Mouse (Mus musculus) lung, postnatal 0 days (tissue): ENCODE results near the gene Igfbp1.

Experiments
- CTCF ChIP-seq: IDR thresholded peaks from 2 replicates; pipeline ENCODE4 v1.5.1; 2016; ENCODE audit warnings: antibody characterized with exemption, mild to moderate bottlenecking
- EP300 ChIP-seq: IDR thresholded peaks from 2 replicates; pipeline ENCODE4 v1.6.1; 2016; ENCODE audit warnings: antibody characterized with exemption, mild to moderate bottlenecking, control low read depth

DNA sequence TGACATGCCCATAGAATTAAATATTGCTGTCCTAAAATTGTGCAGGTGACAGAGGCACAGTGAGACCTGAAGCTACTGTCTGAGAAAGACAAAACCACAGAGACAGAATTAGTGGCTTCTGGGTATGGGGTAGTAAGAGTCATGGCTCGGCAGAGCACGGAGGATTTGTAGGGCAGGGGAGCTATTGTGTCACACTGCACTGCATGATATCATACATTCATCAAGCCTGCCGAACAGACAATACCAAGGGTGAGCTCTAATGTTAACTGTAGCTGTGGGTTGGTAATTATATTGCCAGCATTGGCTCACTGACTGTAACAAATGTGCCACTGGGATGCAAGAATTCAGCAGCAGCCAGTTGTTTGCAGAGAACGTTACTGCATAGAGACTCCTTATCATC lies 33.2 kb upstream of the Igfbp1 start:
- no peak for TF ChIP-seq EP300
- TF ChIP-seq CTCF, result no peak
